Mouse (Mus musculus) liver, embryonic 12.5 days (tissue): ENCODE measurements at regions not wholly inside any gene's neighbourhood (a gene's known extent, or its start where the extent isn't known, plus 50 kb on each side); places are given as distances from the start of the nearest gene placed in this dataset.

Experiments
- ATAC-seq: fragments of 200-750 bp; cut with Nextera tagmentation; 2 replicates; pipeline ENCODE4 v1.8.0; 2017; ENCODE audit warnings: moderate number of reproducible peaks, mild to moderate bottlenecking, moderate library complexity
- H3K27ac ChIP-seq: fragments of 300-500 bp; sonication (generic); 2 replicates; pipeline ENCODE4 v1.5.1; 2016; ENCODE audit warnings: mild to moderate bottlenecking
- H3K27me3 ChIP-seq: fragments of 300-500 bp; sonication (generic); replicated peaks from 2 replicates; pipeline ENCODE4 v1.6.1; 2016; ENCODE audit warnings: mild to moderate bottlenecking, moderate library complexity
- H3K36me3 ChIP-seq: fragments of 300-500 bp; sonication (generic); 2 replicates; pipeline ENCODE4 v1.6.1; 2016; ENCODE audit warnings: mild to moderate bottlenecking, moderate library complexity
- H3K4me1 ChIP-seq: fragments of 300-500 bp; sonication (generic); 2 replicates; pipeline ENCODE4 v1.6.1; 2016
- H3K4me2 ChIP-seq: fragments of 300-500 bp; sonication (generic); 2 replicates; pipeline ENCODE4 v1.6.1; 2016; ENCODE audit warnings: mild to moderate bottlenecking, moderate library complexity
- H3K4me3 ChIP-seq: fragments of 300-500 bp; sonication (generic); 2 replicates; pipeline ENCODE4 v1.5.1; 2016; ENCODE audit warnings: mild to moderate bottlenecking, moderate library complexity
- H3K9ac ChIP-seq: fragments of 300-500 bp; sonication (generic); 2 replicates; pipeline ENCODE4 v1.6.1; 2016; ENCODE audit warnings: mild to moderate bottlenecking, moderate library complexity
- H3K9me3 ChIP-seq: fragments of 300-500 bp; sonication (generic); replicated peaks from 2 replicates; pipeline ENCODE4 v1.6.1; 2016; ENCODE audit warnings: mild to moderate bottlenecking, moderate library complexity
- whole genome bisulfite sequencing: fragments of 180-500 bp; shearing (Covaris S2); methylation state at CpG from one replicate; pipeline ENCODE4 v1.1.7; 2016; ENCODE audit not compliant: insufficient replicate concordance; 5-methylcytosine and 5-hydroxymethylcytosine counted together

GRCm38 (mm10) chr12:70753458-70753857 is 71.9 kb upstream of the Frmd6 start:
- 70% methylated on average over 3 of the region's 3 CpGs for WGBS
- H3K9ac ChIP-seq: no peak overlapping the region
- H3K4me3 ChIP-seq: no peak overlapping the region
- no peak overlapping the region for H3K27ac ChIP-seq
- H3K27me3 ChIP-seq: no peaks in the 10 kb centered on the region
- no peak overlapping the region for H3K4me2 ChIP-seq
- no peaks in the 10 kb centered on the region for H3K4me1 ChIP-seq
- H3K9me3 ChIP-seq: no peaks in the 10 kb centered on the region
- no peak for ATAC-seq
- H3K36me3 ChIP-seq: no peaks in the 10 kb centered on the region

- Histone ChIP-seq H3K4me2 (no peak overlapping the region), H3K4me1 (no peaks in the 10 kb centered on the region), H3K36me3 (no peaks in the 10 kb centered on the region), H3K27ac (no peak overlapping the region), H3K9ac (no peak overlapping the region), H3K4me3 (no peak overlapping the region), H3K9me3 (no peaks in the 10 kb centered on the region), H3K27me3 (no peaks in the 10 kb centered on the region)
- ATAC-seq: no peak
- whole genome bisulfite sequencing: 76% methylated on average over 6 of the region's 6 CpGs
Measured at GRCm38 (mm10) chr12:70758080-70758479, 67.2 kb upstream of the Frmd6 start.

GRCm38 (mm10) chr12:70763542-70763941 is 61.8 kb upstream of the Frmd6 start:
- Histone ChIP-seq H3K4me2 (no peak overlapping the region), H3K4me3 (no peak overlapping the region), H3K27me3 (no peaks in the 10 kb centered on the region), H3K36me3 (no peaks in the 10 kb centered on the region), H3K4me1 (no peaks in the 10 kb centered on the region), H3K9me3 (no peaks in the 10 kb centered on the region), H3K27ac (no peak overlapping the region), H3K9ac (no peak overlapping the region)
- no peak for ATAC-seq
- 82% methylated on average over 12 of the region's 12 CpGs for WGBS

- Histone ChIP-seq H3K27ac (no peak overlapping the region), H3K4me1 (no peaks in the 10 kb centered on the region), H3K9ac (no peak overlapping the region), H3K4me3 (no peak overlapping the region), H3K4me2 (no peak overlapping the region), H3K9me3 (no peaks in the 10 kb centered on the region), H3K27me3 (no peaks in the 10 kb centered on the region), H3K36me3 (no peaks in the 10 kb centered on the region)
- 73% methylated on average over 4 of the region's 4 CpGs for WGBS
- ATAC-seq: no peak
Measured at GRCm38 (mm10) chr12:70766319-70766718, 59.0 kb upstream of the Frmd6 start.

- Histone ChIP-seq H3K4me1 (no peaks in the 10 kb centered on the region), H3K4me3 (no peak overlapping the region), H3K36me3 (no peaks in the 10 kb centered on the region), H3K27ac (no peak overlapping the region), H3K27me3 (no peaks in the 10 kb centered on the region), H3K9me3 (no peaks in the 10 kb centered on the region), H3K4me2 (no peak overlapping the region), H3K9ac (no peak overlapping the region)
- no peak for ATAC-seq
- 25% methylated on average over 4 of the region's 4 CpGs for WGBS
Measured at GRCm38 (mm10) chr12:70767959-70768358, 57.4 kb upstream of the Frmd6 start.

- H3K4me3 ChIP-seq: no peak overlapping the region
Measured at GRCm38 (mm10) chr12:70768745-70769144, 56.6 kb upstream of the Frmd6 start.

GRCm38 (mm10) chr12:70769538-70770176 is 55.7 kb upstream of the Frmd6 start:
- no peak for ATAC-seq
- H3K36me3 ChIP-seq: no peaks in the 10 kb centered on the region
- WGBS: 70% methylated on average over 12 of the region's 12 CpGs
- no peak overlapping the region for H3K4me3 ChIP-seq
- no peaks in the 10 kb centered on the region for H3K27me3 ChIP-seq
- no peaks in the 10 kb centered on the region for H3K9me3 ChIP-seq
- no peaks in the 10 kb centered on the region for H3K4me1 ChIP-seq
- H3K9ac ChIP-seq: no peak overlapping the region
- H3K4me2 ChIP-seq: no peak overlapping the region
- no peak overlapping the region for H3K27ac ChIP-seq

More at GRCm38 (mm10) chr12:70768745-70769144, 56.6 kb upstream of the Frmd6 start:
- no peak for ATAC-seq
- 65% methylated on average over 9 of the region's 9 CpGs for WGBS
- H3K9me3 ChIP-seq: no peaks in the 10 kb centered on the region
- no peak overlapping the region for H3K27ac ChIP-seq
- no peaks in the 10 kb centered on the region for H3K4me1 ChIP-seq
- H3K4me2 ChIP-seq: no peak overlapping the region
- H3K27me3 ChIP-seq: no peaks in the 10 kb centered on the region
- H3K36me3 ChIP-seq: no peaks in the 10 kb centered on the region
- H3K9ac ChIP-seq: no peak overlapping the region

GRCm38 (mm10) chr12:70774006-70774405 is 51.3 kb upstream of the Frmd6 start:
- Histone ChIP-seq H3K9ac (no peak overlapping the region), H3K4me2 (no peak overlapping the region), H3K27me3 (no peaks in the 10 kb centered on the region), H3K4me3 (no peak overlapping the region), H3K36me3 (no peaks in the 10 kb centered on the region), H3K9me3 (no peaks in the 10 kb centered on the region), H3K27ac (no peak overlapping the region), H3K4me1 (no peaks in the 10 kb centered on the region)
- ATAC-seq: no peak
- WGBS: 71% methylated on average over 5 of the region's 5 CpGs

GRCm38 (mm10) chr12:70774816-70775591 is 50.3 kb upstream of the Frmd6 start:
- Histone ChIP-seq H3K4me1 (no peaks in the 10 kb centered on the region), H3K4me2 (no peak overlapping the region), H3K36me3 (no peaks in the 10 kb centered on the region), H3K27me3 (no peaks in the 10 kb centered on the region), H3K9ac (no peak overlapping the region), H3K27ac (no peak overlapping the region), H3K4me3 (no peak overlapping the region), H3K9me3 (no peaks in the 10 kb centered on the region)
- WGBS: 64% methylated on average over 8 of the region's 8 CpGs
- no peak for ATAC-seq
